Mouse (Mus musculus): ENCODE results near the gene Meis2.

GRCm38 (mm10) chr2:116074726-116075440, 9.2 kb upstream of the Meis2 start:
- no peak for TF ChIP-seq CTCF (IDR thresholded peaks at IDR 0.05; ENCODE audit: control insufficient read depth, insufficient read depth, insufficient replicate concordance, low read depth, low read length)
- no peak for TF ChIP-seq POLR2A (IDR thresholded peaks at IDR 0.05; ENCODE audit: control insufficient read depth, low read depth, low read length)
